Mouse (Mus musculus): Measurements from ENCODE around the gene Glis2.
A peak's percentile ranks its signal among the peaks of the same experiment; 100 is the strongest.
"Not testable (repeated sequence)": the region's sequence is repeated elsewhere in the genome, so short reads cannot be mapped to it uniquely, and the experiment has no call there.

Gene Glis2

GRCm38 (mm10) chr16:4593971-4594813 lies at the start of gene Glis2:
TSS of gene Glis2 (plus strand) at chr16:4594713.
- DNase-seq = peak; percentile 45 to 49

- no peak for DNase-seq
These were observed 49.7 kb upstream of the Glis2 start for GRCm38 (mm10) chr16:4544845-4545244.

- no peak for DNase-seq
These were observed 47.7 kb upstream of the Glis2 start for GRCm38 (mm10) chr16:4546838-4547237.

GRCm38 (mm10) chr16:4547611-4548010 lies 46.9 kb upstream of the Glis2 start:
- no peak for DNase-seq

- no peak for DNase-seq
These were observed 45.4 kb upstream of the Glis2 start for GRCm38 (mm10) chr16:4548953-4549688.

- peak; percentile 59 to 73 for DNase-seq
These were observed 43.5 kb upstream of the Glis2 start for GRCm38 (mm10) chr16:4551056-4551455.

- DNase-seq = no peak
These were observed 42.6 kb upstream of the Glis2 start for GRCm38 (mm10) chr16:4551885-4552284.

GRCm38 (mm10) chr16:4552829-4553550 lies 41.5 kb upstream of the Glis2 start:
- no peak for DNase-seq

- no peak for DNase-seq
These were observed 39.0 kb upstream of the Glis2 start for GRCm38 (mm10) chr16:4555555-4555954.

- no peak for DNase-seq
These were observed 37.4 kb upstream of the Glis2 start for GRCm38 (mm10) chr16:4557085-4557484.

- DNase-seq = peak; percentile 59 to 60
These were observed 36.6 kb upstream of the Glis2 start for GRCm38 (mm10) chr16:4557949-4558348.

GRCm38 (mm10) chr16:4558384-4558979 lies 36.0 kb upstream of the Glis2 start:
- peak; percentile 90 to 94 for DNase-seq

- peak; percentile 67 to 75 for DNase-seq
These were observed 35.4 kb upstream of the Glis2 start for GRCm38 (mm10) chr16:4558980-4559631.

GRCm38 (mm10) chr16:4559715-4560144 lies 34.8 kb upstream of the Glis2 start, which contains the start of gene Tfap4:
TSS of gene Tfap4 (minus strand) at chr16:4559854.
- peak; percentile 77 to 85 for DNase-seq

GRCm38 (mm10) chr16:4560145-4560952 lies 34.2 kb upstream of the Glis2 start:
- DNase-seq = peak; percentile 61 to 67

- peak; percentile 82 to 83 for DNase-seq
These were observed 26.6 kb upstream of the Glis2 start for GRCm38 (mm10) chr16:4567912-4568311.

GRCm38 (mm10) chr16:4570737-4571136 lies 23.8 kb upstream of the Glis2 start:
- no peak for DNase-seq

- no peak for DNase-seq
These were observed 18.5 kb upstream of the Glis2 start for GRCm38 (mm10) chr16:4576038-4576437.

- DNase-seq = no peak
These were observed 17.6 kb upstream of the Glis2 start for GRCm38 (mm10) chr16:4576873-4577272.

- no peak for DNase-seq
These were observed 15.9 kb upstream of the Glis2 start for GRCm38 (mm10) chr16:4578630-4579029.

- DNase-seq = not testable (repeated sequence)
These were observed 13.3 kb upstream of the Glis2 start for GRCm38 (mm10) chr16:4581179-4581578.

Measured in cerebellum, adult 18-20 months (tissue).